Mouse (Mus musculus) liver, adult 2 months (tissue): ENCODE results near the gene Tsen15. TPM values are rescaled to one million over a fixed set of nuclear protein-coding genes. Genes with fewer than 3 reads are reported as not detected.

ENCODE experiments used
- DNase-seq: peaks from one replicate; pipeline ENCODE4 v3.0.0-alpha.2; 2011; ENCODE audit warnings: low read depth, low spot score; ENCODE audit errors: extremely low read depth
- H3K27ac ChIP-seq: fragments of 200-500 bp; replicated peaks from 2 replicates; pipeline ENCODE4 v1.5.1; 2012; ENCODE audit warnings: low read depth, mild to moderate bottlenecking, control low read depth, inconsistent platforms, low read length; ENCODE audit not compliant: insufficient read depth
- H3K27me3 ChIP-seq: fragments of 200-500 bp; 2 replicates; pipeline ENCODE4 v1.6.1; 2012; ENCODE audit warnings: mild to moderate bottlenecking, moderate library complexity, low read length, inconsistent platforms; ENCODE audit not compliant: control insufficient read depth, insufficient read depth
- H3K36me3 ChIP-seq: fragments of 200-500 bp; 2 replicates; pipeline ENCODE4 v1.6.1; 2012; ENCODE audit warnings: low read length, inconsistent platforms; ENCODE audit not compliant: control insufficient read depth, insufficient read depth
- H3K4me1 ChIP-seq: fragments of 200-500 bp; 2 replicates; pipeline ENCODE4 v1.6.1; 2011; ENCODE audit warnings: low read length; ENCODE audit not compliant: control insufficient read depth, insufficient read depth
- H3K4me3 ChIP-seq: fragments of 200-500 bp; 2 replicates; pipeline ENCODE4 v1.5.1; 2011; ENCODE audit warnings: low read depth, mild to moderate bottlenecking, control low read depth, low read length, moderate library complexity; ENCODE audit not compliant: insufficient read depth
- H3K79me2 ChIP-seq: fragments of 200-500 bp; 2 replicates; pipeline ENCODE4 v1.6.1; 2012; ENCODE audit warnings: inconsistent platforms, mild to moderate bottlenecking, low read length, moderate library complexity; ENCODE audit not compliant: control insufficient read depth, insufficient read depth
- H3K9ac ChIP-seq: fragments of 200-500 bp; 2 replicates; pipeline ENCODE4 v1.6.1; 2012; ENCODE audit warnings: low read depth, mild to moderate bottlenecking, control low read depth, inconsistent platforms, low read length
- CTCF ChIP-seq: fragments of 200-500 bp; IDR thresholded peaks from 2 replicates; pipeline ENCODE4 v1.5.1; 2011; ENCODE audit warnings: low read depth, low read length, control low read depth
- POLR2A ChIP-seq: fragments of 200-500 bp; IDR thresholded peaks from 2 replicates; pipeline ENCODE4 v1.6.1; 2011; ENCODE audit warnings: low read length, control low read depth; ENCODE audit not compliant: insufficient read depth; ENCODE audit errors: extremely low read depth
- WGBS: fragments of 180-500 bp; shearing (Covaris S2); methylation state at CpG from one replicate; pipeline ENCODE4 v1.1.7; 2018; 5-methylcytosine and 5-hydroxymethylcytosine counted together
- polyA plus RNA-seq: library from polyadenylated mRNA; depleted of rRNA; stranded (reverse); fragments of >200 nt; gene quantifications from 2 replicates; pipeline ENCODE4 v1.2.3, GENCODE M21; 2012; rRNA removed
- total RNA-seq: library from RNA; depleted of rRNA; stranded (reverse); fragments of >200 nt; gene quantifications from 2 replicates; pipeline ENCODE4 v1.2.3, GENCODE M21; 2014; rRNA removed

The Tsen15 gene
- total and polyA plus RNA-seq, 2 experiments, result 5.0 to 8.4 TPM

- no peak overlapping the region for H3K4me3 ChIP-seq
- no peaks in the 10 kb centered on the region for H3K79me2 ChIP-seq
- H3K36me3 ChIP-seq, result peaks cover 5% of the 10 kb centered on the region; the same call in 1 of the 2 replicates
- WGBS, result 51% methylated on average over 4 of the region's 4 CpGs
- H3K9ac ChIP-seq, result no peak overlapping the region
- no peaks in the 10 kb centered on the region for H3K27me3 ChIP-seq
- DNase-seq, result peak; percentile 26
- no peak overlapping the region for H3K27ac ChIP-seq
- H3K4me1 ChIP-seq, result no peaks in the 10 kb centered on the region
- TF ChIP-seq CTCF (peak; percentile 64), POLR2A (no peak)
Observed at GRCm38 (mm10) chr1:152369139-152369538, 17.3 kb downstream of the Tsen15 start.

DNA sequence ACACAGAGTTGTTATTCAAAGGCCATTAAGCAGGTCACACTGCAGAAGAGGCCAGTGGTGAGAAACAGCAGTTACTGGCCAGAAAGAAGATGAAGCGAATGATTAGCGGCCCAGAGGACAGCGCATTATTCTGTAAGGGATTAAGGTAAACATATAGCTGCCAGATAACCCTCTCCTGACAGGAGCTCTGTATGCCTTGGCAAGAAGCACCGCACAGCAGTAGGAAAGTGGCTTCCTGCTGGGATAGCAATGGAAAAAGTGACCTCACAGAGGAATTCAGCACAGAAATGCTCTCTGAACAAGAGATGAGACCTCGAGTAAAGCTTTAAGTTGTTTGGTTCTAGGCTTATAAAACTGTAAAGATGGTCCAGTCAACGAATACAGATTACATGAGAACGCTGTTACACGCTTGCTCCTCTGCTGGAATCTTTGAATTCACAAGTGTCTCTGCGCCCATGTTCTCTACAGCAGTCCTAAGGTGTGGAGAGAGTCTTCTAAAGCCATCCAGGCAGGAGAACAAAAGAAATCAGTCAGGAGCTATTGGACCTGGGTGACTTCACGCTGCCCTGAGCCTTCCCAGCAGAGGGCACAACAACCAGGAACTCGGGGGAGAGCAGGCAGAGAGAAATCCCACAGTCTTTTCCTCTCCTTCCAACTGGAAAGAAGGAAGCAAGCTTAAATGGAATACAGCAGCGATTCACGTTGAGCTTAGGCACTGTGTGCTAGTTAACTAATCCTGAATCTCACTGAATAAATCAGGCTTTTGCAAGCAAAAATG is 18.0 kb downstream of the Tsen15 start:
- TF ChIP-seq POLR2A, result no peak
- TF ChIP-seq CTCF, result no peak
- DNase-seq, result no peak
- H3K27me3 ChIP-seq, result no peaks in the 10 kb centered on the region
- peaks cover 5% of the 10 kb centered on the region; the same call in 1 of the 2 replicates for H3K36me3 ChIP-seq
- H3K4me3 ChIP-seq, result no peak overlapping the region
- H3K79me2 ChIP-seq, result no peaks in the 10 kb centered on the region
- no peak overlapping the region for H3K9ac ChIP-seq
- no peak overlapping the region for H3K27ac ChIP-seq
- no peaks in the 10 kb centered on the region for H3K4me1 ChIP-seq
- 66% methylated on average over 13 of the region's 13 CpGs for WGBS

GRCm38 (mm10) chr1:152356721-152357120 is 29.8 kb downstream of the Tsen15 start:
- Histone ChIP-seq H3K9ac (no peak overlapping the region), H3K27ac (no peak overlapping the region), H3K36me3 (no peaks in the 10 kb centered on the region), H3K4me3 (no peak overlapping the region), H3K79me2 (no peaks in the 10 kb centered on the region), H3K27me3 (no peaks in the 10 kb centered on the region), H3K4me1 (no peaks in the 10 kb centered on the region)
- no peak for TF ChIP-seq POLR2A
- WGBS, result 79% methylated on average over 4 of the region's 4 CpGs
- DNase-seq, result no peak

GRCm38 (mm10) chr1:152347946-152348345 is 38.5 kb downstream of the Tsen15 start:
- H3K27ac ChIP-seq, result no peak overlapping the region
- H3K36me3 ChIP-seq, result no peaks in the 10 kb centered on the region
- TF ChIP-seq CTCF (no peak), POLR2A (no peak)
- DNase-seq, result no peak
- no peaks in the 10 kb centered on the region for H3K4me1 ChIP-seq
- no peaks in the 10 kb centered on the region for H3K79me2 ChIP-seq
- no peak overlapping the region for H3K9ac ChIP-seq
- H3K4me3 ChIP-seq, result no peak overlapping the region
- H3K27me3 ChIP-seq, result no peaks in the 10 kb centered on the region

GRCm38 (mm10) chr1:152324024-152324423 is 62.5 kb downstream of the Tsen15 start:
- 90% methylated on average over 6 of the region's 6 CpGs for WGBS
- Histone ChIP-seq H3K79me2 (no peaks in the 10 kb centered on the region), H3K27me3 (no peaks in the 10 kb centered on the region), H3K27ac (no peak overlapping the region), H3K4me3 (no peak overlapping the region), H3K4me1 (no peaks in the 10 kb centered on the region), H3K36me3 (no peaks in the 10 kb centered on the region), H3K9ac (no peak overlapping the region)
- TF ChIP-seq CTCF (no peak), POLR2A (no peak)
- no peak for DNase-seq

Other genes with a start within 250 kb of the Tsen15 start
- 0.87 and 1.6 TPM in 2 replicates for gene Colgalt2, start 13.1 kb upstream of the Tsen15 start, total RNA-seq
- gene Colgalt2, start 13.1 kb upstream of the Tsen15 start, polyA plus RNA-seq, result 0.35 and 0.62 TPM in 2 replicates